Mouse (Mus musculus) urinary bladder, postnatal 36 days (tissue): ENCODE results near the gene Tns3.
A peak's percentile ranks its signal among the peaks of the same experiment; 100 is the strongest.

ENCODE experiments used
- DNase-seq, 2 experiments: peaks; one replicate each; pipeline ENCODE4 v3.0.0; 2022; ENCODE audit warnings: low spot score in 2 of 2, mixed read lengths in 1 of 2

The Tns3 gene

GRCm38 (mm10) chr11:8440221-8440620 is 224.1 kb downstream of the Tns3 start:
- DNase-seq: no peak

GRCm38 (mm10) chr11:8439035-8439434 is 225.3 kb downstream of the Tns3 start:
- DNase-seq: no peak

GRCm38 (mm10) chr11:8438269-8438668 is 226.1 kb downstream of the Tns3 start:
- DNase-seq: no peak

- DNase-seq: no peak
These were observed 229.2 kb downstream of the Tns3 start for GRCm38 (mm10) chr11:8435101-8435500.

- no peak for DNase-seq
These were observed 230.0 kb downstream of the Tns3 start for GRCm38 (mm10) chr11:8434366-8434765.

- DNase-seq: no peak
These were observed 230.9 kb downstream of the Tns3 start for GRCm38 (mm10) chr11:8433443-8433842.

- no peak for DNase-seq
These were observed 231.4 kb downstream of the Tns3 start for GRCm38 (mm10) chr11:8432941-8433340.

GRCm38 (mm10) chr11:8427660-8428059 is 236.7 kb downstream of the Tns3 start:
- DNase-seq: no peak

GRCm38 (mm10) chr11:8425226-8425570 is 239.1 kb downstream of the Tns3 start:
- no peak for DNase-seq

GRCm38 (mm10) chr11:8424342-8425225 is 239.8 kb downstream of the Tns3 start:
- DNase-seq: peak; percentile 62 to 67

- DNase-seq: peak; percentile 30 to 52
These were observed 259.0 kb downstream of the Tns3 start for GRCm38 (mm10) chr11:8405225-8405899.

GRCm38 (mm10) chr11:8401328-8401727 is 263.0 kb downstream of the Tns3 start:
- DNase-seq: no peak

- DNase-seq: no peak
These were observed 268.0 kb downstream of the Tns3 start for GRCm38 (mm10) chr11:8396329-8396728.

GRCm38 (mm10) chr11:8391564-8391963 is 272.8 kb downstream of the Tns3 start:
- DNase-seq: no peak

GRCm38 (mm10) chr11:8385891-8386405 is 278.4 kb downstream of the Tns3 start:
- DNase-seq: no peak
